Mouse (Mus musculus) cerebellum, adult 9-10 months (tissue): Measurements from ENCODE around the gene Alox15.

Source experiments
- DNase-seq: peaks from one replicate; pipeline ENCODE4 v3.0.0; 2022

The Alox15 gene

GRCm38 (mm10) chr11:70306159-70306558 is 45.7 kb downstream of the Alox15 start:
- no peak for DNase-seq

GRCm38 (mm10) chr11:70302293-70302692 is 49.5 kb downstream of the Alox15 start:
- DNase-seq = no peak

GRCm38 (mm10) chr11:70297836-70298454 is 53.9 kb downstream of the Alox15 start:
- no peak for DNase-seq

GRCm38 (mm10) chr11:70297405-70297804 is 54.4 kb downstream of the Alox15 start:
- DNase-seq = no peak
